Mouse (Mus musculus) ES-CJ7 (cell line): ENCODE results near the gene Nrd1.

Experiments used
- DNase-seq: peaks from one replicate; pipeline ENCODE4 v3.0.0; 2011; ENCODE audit warnings: low read depth, low spot score

Nrd1 gene

GRCm38 (mm10) chr4:109092344-109092743, 91.9 kb downstream of the Nrd1 start:
- no peak for DNase-seq

- DNase-seq = no peak
Observed at GRCm38 (mm10) chr4:109094269-109094668, 93.8 kb downstream of the Nrd1 start.

- no peak for DNase-seq
Observed at GRCm38 (mm10) chr4:109098861-109099260, 98.4 kb downstream of the Nrd1 start.

- DNase-seq = no peak
Observed at GRCm38 (mm10) chr4:109102574-109102973, 102.1 kb downstream of the Nrd1 start.

- DNase-seq = no peak
Observed at GRCm38 (mm10) chr4:109103145-109103883, 102.9 kb downstream of the Nrd1 start.

- DNase-seq = no peak
Observed at GRCm38 (mm10) chr4:109105254-109105653, 104.8 kb downstream of the Nrd1 start.

GRCm38 (mm10) chr4:109106034-109106433, 105.6 kb downstream of the Nrd1 start:
- DNase-seq = no peak

- no peak for DNase-seq
Observed at GRCm38 (mm10) chr4:109106594-109106993, 106.1 kb downstream of the Nrd1 start.

GRCm38 (mm10) chr4:109109012-109109411, 108.6 kb downstream of the Nrd1 start:
- DNase-seq = no peak

- no peak for DNase-seq
Observed at GRCm38 (mm10) chr4:109109686-109110085, 109.2 kb downstream of the Nrd1 start.

- no peak for DNase-seq
Observed at GRCm38 (mm10) chr4:109110978-109111377, 110.5 kb downstream of the Nrd1 start.
